Mouse (Mus musculus) leukemia stem cell, adult 10-12 weeks (primary cell): ENCODE results near the gene Tbx5. TPM values are rescaled to one million over a fixed set of nuclear protein-coding genes. Genes with fewer than 3 reads are reported as not detected.

Source experiments
- polyA plus RNA-seq: library from polyadenylated mRNA; stranded (reverse); fragments of >175 nt; gene quantifications from 2 replicates; pipeline ENCODE4 v1.2.3, GENCODE M21; 2012; ENCODE audit warnings: low replicate concordance

Gene Tbx5
- not detected in 2 replicates for polyA plus RNA-seq

GRCm38 (mm10) chr5:119832479-119832796 lies at the start of gene Tbx5:
Tbx5 (plus strand) TSS chr5:119832668.

Other genes starting within 250 kb of the Tbx5 start
- 0.26 and 1.5 TPM in 2 replicates for gene Tbx3, start 162.0 kb upstream of the Tbx5 start, polyA plus RNA-seq